8 mouse cellular contexts compared by ENCODE assay signal in genomic region chr11:52764461-52764893, GRCm38 (mm10). TPM values are rescaled to one million over a fixed set of nuclear protein-coding genes. Genes with fewer than 3 reads are reported as not detected.
DNase-seq lines count a peak whose midpoint lies in the region; ATAC-seq and TF ChIP-seq lines count a peak whose summit lies in the region.

Gene Fstl4, plus strand, starts transcription at chr11:52764634.

- no peaks in the 10 kb centered on the region for H3K36me3 ChIP-seq in ES-Bruce4 (ENCODE audit: control insufficient read depth, insufficient read depth, low read length, poor library complexity, severe bottlenecking)
- H3K36me3 ChIP-seq in forebrain, embryonic 11.5 days (ENCODE audit: control insufficient read depth, insufficient read depth, low read length), result no peaks in the 10 kb centered on the region
- no peaks in the 10 kb centered on the region for H3K36me3 ChIP-seq in hindbrain, embryonic 16.5 days (ENCODE audit: control insufficient read depth, insufficient read depth, low read length)
- H3K36me3 ChIP-seq in stomach, postnatal 0 days (ENCODE audit: control insufficient read depth, insufficient read depth, low read length), result no peaks in the 10 kb centered on the region

- peak; percentile 57 for DNase-seq in adrenal gland, postnatal 14 days
- DNase-seq in forebrain, embryonic 11.5 days (ENCODE audit: low spot score), result peak; percentile 66
- peak in 1 of 2 experiments; percentile 60 for DNase-seq in left cerebral cortex, postnatal 10 days (ENCODE audit: extremely low spot score in 1 of 2, low spot score in 2 of 2)
- DNase-seq in lung, postnatal 4 days, result peak; percentile 58 to 71
- DNase-seq in stomach, postnatal 0 days (ENCODE audit: low spot score), result peak; percentile 65
- DNase-seq in ovary, postnatal 10 days (ENCODE audit: low spot score), result no peak

- TF ChIP-seq EP300 in ES-Bruce4 (IDR thresholded peaks at IDR 0.05; ENCODE audit: insufficient read depth, low read depth, low read length), result no peak
- TF ChIP-seq EP300 in stomach, postnatal 0 days (optimal IDR thresholded peaks at IDR 0.05), result no peak

- no peak within 1 kb of the TSS for H3K27ac ChIP-seq in ES-Bruce4 (ENCODE audit: insufficient read depth, low read length)
- no peak within 1 kb of the TSS for H3K27ac ChIP-seq in forebrain, embryonic 11.5 days (ENCODE audit: low read depth, low read length)
- H3K27ac ChIP-seq in hindbrain, embryonic 16.5 days (ENCODE audit: low read depth, low read length), result no peak within 1 kb of the TSS; the same call in 1 of the 2 replicates
- H3K27ac ChIP-seq in stomach, postnatal 0 days (replicated peaks), result no peak within 1 kb of the TSS

- H3K4me2 ChIP-seq in forebrain, embryonic 11.5 days (ENCODE audit: low read depth, low read length, severe bottlenecking), result peak within 1 kb of the TSS; percentile 99
- H3K4me2 ChIP-seq in hindbrain, embryonic 16.5 days (ENCODE audit: low read length), result peak within 1 kb of the TSS; percentile 93
- peak within 1 kb of the TSS; percentile 82 for H3K4me2 ChIP-seq in stomach, postnatal 0 days (replicated peaks; ENCODE audit: low read depth)

- intact Hi-C loops in left cerebral cortex, postnatal 10 days (cut with DNase I), result loop anchor here (5.0 kb wide), 1 partner anchor 242 kb away; no protein-coding TSS in a partner anchor

- no peak for TF ChIP-seq CTCF in ES-Bruce4 (IDR thresholded peaks at IDR 0.05; ENCODE audit: low read depth, low read length)
- TF ChIP-seq CTCF in stomach, postnatal 0 days (IDR thresholded peaks at IDR 0.05; ENCODE audit: low read depth), result 0 out of 2 replicates have a peak, but pooled peaks have one; percentile 1

- H3K4me3 ChIP-seq in ES-Bruce4 (ENCODE audit: low read depth, low read length), result peak within 1 kb of the TSS; percentile 63
- peak within 1 kb of the TSS; percentile 60 for H3K4me3 ChIP-seq in forebrain, embryonic 11.5 days (ENCODE audit: low read depth, low read length)
- peak within 1 kb of the TSS; percentile 73 for H3K4me3 ChIP-seq in hindbrain, embryonic 16.5 days (ENCODE audit: low read length)
- peak within 1 kb of the TSS; percentile 47 for H3K4me3 ChIP-seq in stomach, postnatal 0 days (ENCODE audit: low read depth, low read length)

- peak within 1 kb of the TSS; percentile 63 for H3K9ac ChIP-seq in ES-Bruce4 (ENCODE audit: low read depth, poor library complexity, severe bottlenecking)
- peak within 1 kb of the TSS; percentile 50 for H3K9ac ChIP-seq in forebrain, embryonic 11.5 days (ENCODE audit: low read length)
- H3K9ac ChIP-seq in hindbrain, embryonic 16.5 days (ENCODE audit: low read depth, low read length), result peak within 1 kb of the TSS; percentile 78
- H3K9ac ChIP-seq in stomach, postnatal 0 days (ENCODE audit: low read length), result peak within 1 kb of the TSS; percentile 38; the same call in 1 of the 2 replicates

- ATAC-seq in forebrain, embryonic 11.5 days (replicated peaks; ENCODE audit: low FRiP score), result peak; percentile 60; the same call in 1 of the 2 replicates
- peak; percentile 71 for ATAC-seq in hindbrain, embryonic 16.5 days
- ATAC-seq in stomach, postnatal 0 days (ENCODE audit: low FRiP score, low TSS enrichment), result peak; percentile 53

- H3K27me3 ChIP-seq in ES-Bruce4 (ENCODE audit: control insufficient read depth, insufficient read depth, low read length, poor library complexity, severe bottlenecking), result peaks cover 18% of the 10 kb centered on the region; the same call in 1 of the 2 replicates
- peaks cover 35% of the 10 kb centered on the region for H3K27me3 ChIP-seq in forebrain, embryonic 11.5 days (ENCODE audit: control insufficient read depth, insufficient read depth, low read length)
- H3K27me3 ChIP-seq in hindbrain, embryonic 16.5 days (replicated peaks; ENCODE audit: control insufficient read depth, insufficient read depth, low read length), result peaks cover 11% of the 10 kb centered on the region
- peaks cover 13% of the 10 kb centered on the region for H3K27me3 ChIP-seq in stomach, postnatal 0 days (ENCODE audit: control insufficient read depth, insufficient read depth, low read length)

- 0% methylated on average over 46 of the region's 48 CpGs for WGBS in forebrain, embryonic 11.5 days
- WGBS in hindbrain, embryonic 16.5 days, result under 1% methylated on average over 43 of the region's 48 CpGs
- under 1% methylated on average over 47 of the region's 48 CpGs for WGBS in stomach, postnatal 0 days

- H3K9me3 ChIP-seq in ES-Bruce4 (replicated peaks; ENCODE audit: control insufficient read depth, insufficient read depth, low read length, poor library complexity, severe bottlenecking), result no peaks in the 10 kb centered on the region
- H3K9me3 ChIP-seq in forebrain, embryonic 11.5 days (ENCODE audit: control insufficient read depth, low read length), result no peaks in the 10 kb centered on the region
- H3K9me3 ChIP-seq in hindbrain, embryonic 16.5 days (ENCODE audit: control insufficient read depth, low read length), result no peaks in the 10 kb centered on the region
- no peaks in the 10 kb centered on the region for H3K9me3 ChIP-seq in stomach, postnatal 0 days (ENCODE audit: control insufficient read depth, low read length)

- TF ChIP-seq POLR2A in ES-Bruce4 (IDR thresholded peaks at IDR 0.05; ENCODE audit: insufficient read depth, low read length), result no peak

- no peaks in the 10 kb centered on the region for H3K4me1 ChIP-seq in ES-Bruce4 (ENCODE audit: control insufficient read depth, insufficient read depth, low read length)
- peaks cover 11% of the 10 kb centered on the region; the same call in 1 of the 2 replicates for H3K4me1 ChIP-seq in forebrain, embryonic 11.5 days (replicated peaks; ENCODE audit: control insufficient read depth, insufficient read depth, low read length)
- H3K4me1 ChIP-seq in hindbrain, embryonic 16.5 days (ENCODE audit: control insufficient read depth, insufficient read depth, low read depth, low read length), result peaks cover 12% of the 10 kb centered on the region
- 0 out of 2 replicates have a peak, but pooled peaks cover 7% of the 10 kb centered on the region for H3K4me1 ChIP-seq in stomach, postnatal 0 days (replicated peaks; ENCODE audit: control insufficient read depth, insufficient read depth)

RNA-seq across cellular contexts. Expression of gene Fstl4, which starts in this region (rescaled TPM):
- polyA plus RNA-seq in ES-Bruce4 (2011; ENCODE audit: insufficient read depth, insufficient read length, low read depth, missing spikeins), result not detected in 2 replicates
- 0.37 and 1.5 TPM in 2 replicates for total RNA-seq in adrenal gland, postnatal 14 days (2021)
- polyA plus RNA-seq in forebrain, embryonic 11.5 days (2014; fragmentation: Nextera tagmentation; extraction: Ambion mirVana), result 0.64 and 0.73 TPM in 2 replicates
- polyA plus RNA-seq in hindbrain, embryonic 16.5 days (2015; fragmentation: Nextera tagmentation; extraction: Ambion mirVana), result 14.1 and 14.2 TPM in 2 replicates
- total RNA-seq in left cerebral cortex, postnatal 10 days (2021), result 10 to 100 TPM; 15.6 to 16.2 TPM
- polyA plus RNA-seq in stomach, postnatal 0 days (2015; fragmentation: Nextera tagmentation; extraction: Ambion mirVana), result 1.1 TPM in 2 replicates

Comparison
In these comparisons a context has a peak if more than half of its experiments do, and no peak if none do; other contexts are left out.
1. Peak in DNase-seq, ATAC-seq, H3K4me3 ChIP-seq, H3K9ac ChIP-seq and H3K4me2 ChIP-seq in forebrain, embryonic 11.5 days; RNA of the gene not detected or under 1 TPM.